Mouse (Mus musculus) MEL (cell line): ENCODE measurements around the gene Ccdc187. TPM values are rescaled to one million over a fixed set of nuclear protein-coding genes. Genes with fewer than 3 reads are reported as not detected.

ENCODE experiments used
- DNase-seq: peaks from one replicate; pipeline ENCODE4 v3.0.0; 2011; ENCODE audit warnings: low read depth, low spot score
- H3K27ac ChIP-seq: 2 replicates; pipeline ENCODE4 v1.5.1; 2012; ENCODE audit warnings: low read depth, mild to moderate bottlenecking, control low read depth, low read length, moderate library complexity; ENCODE audit not compliant: control insufficient read depth
- H3K27me3 ChIP-seq, 2 experiments: fragments of 150-350 bp in 1 of 2; sonication (generic) in 1 of 2; 2 replicates each; pipeline ENCODE4 v1.6.1; 2012; ENCODE audit warnings: low read length in 2 of 2, mild to moderate bottlenecking in 2 of 2, improper control_type of control experiment in 1 of 2, moderate library complexity in 1 of 2; ENCODE audit not compliant: insufficient read depth in 2 of 2, control insufficient read depth in 1 of 2
- H3K36me3 ChIP-seq, 2 experiments: 2 replicates each; pipeline ENCODE4 v1.6.1; 2012 to 2014; ENCODE audit warnings: low read length in 2 of 2, improper control_type of control experiment in 1 of 2, inconsistent platforms in 1 of 2, mild to moderate bottlenecking in 1 of 2; ENCODE audit not compliant: insufficient read depth in 2 of 2, control insufficient read depth in 1 of 2
- H3K4me1 ChIP-seq, 2 experiments: fragments of 150-350 bp in 1 of 2; sonication (generic) in 1 of 2; 2 replicates each; pipeline ENCODE4 v1.6.1; 2012; ENCODE audit warnings: low read length in 2 of 2, improper control_type of control experiment in 1 of 2, mild to moderate bottlenecking in 1 of 2; ENCODE audit not compliant: insufficient read depth in 2 of 2, control insufficient read depth in 1 of 2
- H3K4me3 ChIP-seq, 2 experiments: fragments of 150-350 bp in 1 of 2; sonication (generic) in 1 of 2; 2 replicates each; pipeline ENCODE4 v1.5.1; 2012; ENCODE audit warnings: low read depth in 2 of 2, low read length in 2 of 2, mild to moderate bottlenecking in 2 of 2, moderate library complexity in 2 of 2, control low read depth in 1 of 2, improper control_type of control experiment in 1 of 2; ENCODE audit not compliant: control insufficient read depth in 1 of 2, insufficient read depth in 1 of 2
- H3K79me2 ChIP-seq: 2 replicates; pipeline ENCODE4 v1.6.1; 2012; ENCODE audit warnings: mild to moderate bottlenecking, low read length, moderate library complexity; ENCODE audit not compliant: control insufficient read depth, poor library complexity, insufficient read depth
- H3K9ac ChIP-seq: 2 replicates; pipeline ENCODE4 v1.6.1; 2012; ENCODE audit warnings: low read depth, mild to moderate bottlenecking, control low read depth, low read length, moderate library complexity; ENCODE audit not compliant: control insufficient read depth, poor library complexity, severe bottlenecking
- H3K9me3 ChIP-seq: fragments of 150-350 bp; sonication (generic); replicated peaks from 2 replicates; pipeline ENCODE4 v1.6.1; 2012; ENCODE audit warnings: mild to moderate bottlenecking, low read length, improper control_type of control experiment, moderate library complexity; ENCODE audit not compliant: insufficient read depth
- CTCF ChIP-seq, 3 experiments: IDR thresholded peaks in 2 of 3; conservative IDR thresholded peaks in 1 of 3; 2 replicates each; pipeline ENCODE4 v1.5.1; 2011 to 2012; ENCODE audit warnings: low read length in 3 of 3, low read depth in 2 of 3, mild to moderate bottlenecking in 2 of 3, improper control_type of control experiment in 1 of 3, inconsistent platforms in 1 of 3, mixed read lengths in 1 of 3, moderate library complexity in 1 of 3; ENCODE audit not compliant: control insufficient read depth in 1 of 3, insufficient read depth in 1 of 3, poor library complexity in 1 of 3, severe bottlenecking in 1 of 3
- E2F4 ChIP-seq: IDR thresholded peaks from 2 replicates; pipeline ENCODE4 v1.6.1; 2011; ENCODE audit warnings: low read depth, low read length, improper control_type of control experiment, borderline replicate concordance
- ETS1 ChIP-seq: IDR thresholded peaks from 2 replicates; pipeline ENCODE4 v1.6.1; 2012; ENCODE audit warnings: low read depth, mild to moderate bottlenecking, inconsistent platforms, low read length, improper control_type of control experiment, moderate library complexity
- GATA1 ChIP-seq: IDR thresholded peaks from 2 replicates; pipeline ENCODE4 v1.6.1; 2011; ENCODE audit warnings: low read depth, low read length, improper control_type of control experiment
- KAT2A ChIP-seq: conservative IDR thresholded peaks from 2 replicates; pipeline ENCODE4 v1.6.1; 2012; ENCODE audit warnings: low read depth, low read length, improper control_type of control experiment, inconsistent platforms
- MAFK ChIP-seq: IDR thresholded peaks from 2 replicates; pipeline ENCODE4 v1.6.1; 2011; ENCODE audit warnings: low read depth, mild to moderate bottlenecking, low read length, improper control_type of control experiment, borderline replicate concordance
- MAZ ChIP-seq: IDR thresholded peaks from 2 replicates; pipeline ENCODE4 v1.6.1; 2012; ENCODE audit warnings: low read depth, mild to moderate bottlenecking, inconsistent platforms, low read length, improper control_type of control experiment
- MEF2A ChIP-seq: IDR thresholded peaks from 2 replicates; pipeline ENCODE4 v1.6.1; 2014; ENCODE audit warnings: low read depth, mild to moderate bottlenecking, inconsistent platforms, low read length, improper control_type of control experiment; ENCODE audit not compliant: poor library complexity, insufficient replicate concordance, severe bottlenecking; ENCODE audit errors: extremely low read depth
- MXI1 ChIP-seq: IDR thresholded peaks from 2 replicates; pipeline ENCODE4 v1.6.1; 2011; ENCODE audit warnings: mild to moderate bottlenecking, low read depth, low read length, improper control_type of control experiment
- POLR2AphosphoS2 ChIP-seq: IDR thresholded peaks from 2 replicates; pipeline ENCODE4 v1.6.1; 2011; ENCODE audit warnings: low read length, improper control_type of control experiment
- RAD21 ChIP-seq: IDR thresholded peaks from 2 replicates; pipeline ENCODE4 v1.6.1; 2011; ENCODE audit warnings: mild to moderate bottlenecking, low read depth, low read length, improper control_type of control experiment
- RCOR1 ChIP-seq: IDR thresholded peaks from 2 replicates; pipeline ENCODE4 v1.6.1; 2012; ENCODE audit warnings: low read depth, mild to moderate bottlenecking, inconsistent platforms, low read length, improper control_type of control experiment
- SIN3A ChIP-seq: IDR thresholded peaks from 2 replicates; pipeline ENCODE4 v1.6.1; 2012; ENCODE audit warnings: low read length, improper control_type of control experiment, inconsistent platforms
- SMC3 ChIP-seq: IDR thresholded peaks from 2 replicates; pipeline ENCODE4 v1.6.1; 2011; ENCODE audit warnings: low read depth, low read length, improper control_type of control experiment
- polyA plus RNA-seq, 2 experiments: library from polyadenylated mRNA; stranded (reverse) in 1 of 2; unstranded in 1 of 2; fragments of >175 nt in 1 of 2; fragments of >200 nt in 1 of 2; gene quantifications; 2 replicates each; pipeline versions ENCODE4 v1.2.1 to v1.2.4; 2012; ENCODE audit warnings: low replicate concordance in 2 of 2, low read depth in 1 of 2; ENCODE audit not compliant: insufficient read length in 2 of 2, insufficient read depth in 1 of 2, missing spikeins in 1 of 2
- total RNA-seq: library from RNA; depleted of rRNA; stranded (reverse); fragments of 300-350 nt; gene quantifications from 2 replicates; pipeline ENCODE4 v1.2.3, GENCODE M21; 2012

The Ccdc187 gene
- total and polyA plus RNA-seq, 3 experiments = not detected

- Histone ChIP-seq H3K79me2 (no peaks in the 10 kb centered on the region), H3K9me3 (no peaks in the 10 kb centered on the region), H3K27me3 (peaks cover 9 to 18% of the 10 kb centered on the region in 2 experiments), H3K4me3 (no peak overlapping the region), H3K9ac (no peak overlapping the region), H3K4me1 (no peaks in the 10 kb centered on the region), H3K36me3 (no peaks in the 10 kb centered on the region), H3K27ac (no peak overlapping the region)
- DNase-seq = no peak
- TF ChIP-seq MXI1 (no peak), MAZ (no peak), MEF2A (no peak), KAT2A (no peak), SMC3 (no peak)
Measured at GRCm38 (mm10) chr2:26257315-26258096, 36.9 kb downstream of the Ccdc187 start.

DNA sequence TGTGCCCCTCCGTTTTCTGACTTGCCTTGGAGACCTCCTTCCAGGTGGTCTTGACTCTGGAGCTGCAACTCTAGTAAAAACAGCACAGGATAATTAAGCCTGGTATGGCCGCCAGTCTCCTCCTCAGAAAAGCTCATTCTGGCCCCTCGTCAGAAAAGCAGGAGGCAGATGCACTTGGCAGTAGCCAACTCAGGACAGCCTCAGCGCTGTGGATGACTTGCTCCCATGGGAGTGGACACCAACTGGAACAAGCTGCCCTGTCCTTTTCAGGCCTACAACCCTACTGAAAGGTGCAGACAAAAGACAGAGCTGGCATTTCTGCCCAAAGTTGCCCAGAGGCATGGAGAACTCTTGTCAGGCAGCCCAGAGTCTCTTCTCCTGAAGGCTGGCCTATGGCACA lies 39.5 kb downstream of the Ccdc187 start:
- Histone ChIP-seq H3K79me2 (no peaks in the 10 kb centered on the region), H3K27me3 (peaks cover 7 to 24% of the 10 kb centered on the region in 2 experiments), H3K27ac (no peak overlapping the region), H3K9ac (no peak overlapping the region), H3K9me3 (no peaks in the 10 kb centered on the region), H3K36me3 (no peaks in the 10 kb centered on the region), H3K4me3 (no peak overlapping the region), H3K4me1 (no peaks in the 10 kb centered on the region)
- DNase-seq = no peak
- TF ChIP-seq CTCF (IDR thresholded peaks at IDR 0.05 in 2 of 3, conservative IDR thresholded peaks at IDR 0.05 in 1 of 3; ENCODE audit: control insufficient read depth in 1 of 3, insufficient read depth in 1 of 3, low read depth in 2 of 3, low read length in 3 of 3, poor library complexity in 1 of 3, severe bottlenecking in 1 of 3) (no peak), E2F4 (no peak), KAT2A (no peak), ETS1 (no peak), SIN3A (no peak), MXI1 (no peak), POLR2AphosphoS2 (no peak), GATA1 (no peak), RCOR1 (no peak), MAFK (no peak), RAD21 (no peak)
